Mouse (Mus musculus): Measurements from ENCODE around the gene Erich2. TPM values are rescaled to one million over a fixed set of nuclear protein-coding genes. Genes with fewer than 3 reads are reported as not detected.
A peak's percentile ranks its signal among the peaks of the same experiment; 100 is the strongest.

Erich2 gene
- polyA plus RNA-seq, 1 experiment from 2014 or later: 0.31 TPM

DNA sequence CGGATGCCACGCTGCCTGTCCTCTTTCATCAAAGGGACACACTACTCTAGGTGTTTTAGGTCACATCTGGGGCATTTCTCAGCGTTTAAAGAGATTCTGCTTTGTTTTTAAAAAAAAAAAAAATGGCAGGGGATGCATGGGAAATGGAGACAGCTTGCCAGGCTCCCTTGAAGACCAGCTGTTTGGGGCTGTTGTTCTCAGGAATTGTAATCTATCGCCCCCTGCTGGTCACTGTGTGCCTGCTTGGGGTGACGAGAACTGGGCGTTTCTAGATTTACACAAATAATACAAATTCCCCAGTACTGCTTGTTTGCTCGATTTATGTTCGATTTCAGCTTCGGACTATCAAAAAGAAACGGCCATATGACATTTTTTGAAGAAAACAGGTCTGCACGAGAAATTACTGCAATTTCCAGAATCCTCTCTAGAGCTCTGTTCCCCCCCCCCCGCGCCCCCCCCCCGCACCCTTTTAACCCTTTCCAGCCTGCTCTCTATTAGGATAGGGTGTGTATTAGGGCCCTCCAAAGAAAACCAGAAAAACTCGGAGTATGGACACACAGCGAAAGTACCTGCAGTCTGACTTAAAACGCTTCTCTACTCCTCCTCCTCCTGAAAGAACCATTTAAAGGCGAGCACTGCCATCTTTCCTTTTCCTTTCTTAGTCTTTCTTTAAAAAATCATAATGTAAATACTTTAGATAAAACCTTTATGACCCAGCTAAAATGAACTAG, 49.7 kb downstream of the Erich2 start:
- H3K27me3 ChIP-seq (ENCODE audit: control insufficient read depth, insufficient read depth, low read length): peaks cover 57% of the 10 kb centered on the region
- WGBS (ENCODE audit: insufficient replicate concordance): 7% methylated on average over 16 of the region's 18 CpGs
- H3K9me3 ChIP-seq (replicated peaks; ENCODE audit: control insufficient read depth, low read length): no peaks in the 10 kb centered on the region
- H3K27ac ChIP-seq (ENCODE audit: low read depth, low read length): no peak overlapping the region
- no peak for ATAC-seq (replicated peaks; ENCODE audit: insufficient number of reproducible peaks, low FRiP score, low TSS enrichment)
- H3K4me3 ChIP-seq (ENCODE audit: low read depth, low read length): no peak overlapping the region
- no peaks in the 10 kb centered on the region for H3K36me3 ChIP-seq (ENCODE audit: control insufficient read depth, insufficient read depth, low read length)
- no peak overlapping the region for H3K9ac ChIP-seq (ENCODE audit: low read depth, low read length)
- no peak overlapping the region for H3K4me2 ChIP-seq
- H3K4me1 ChIP-seq (ENCODE audit: control insufficient read depth, insufficient read depth, low read length): peaks cover 10% of the 10 kb centered on the region

DNA sequence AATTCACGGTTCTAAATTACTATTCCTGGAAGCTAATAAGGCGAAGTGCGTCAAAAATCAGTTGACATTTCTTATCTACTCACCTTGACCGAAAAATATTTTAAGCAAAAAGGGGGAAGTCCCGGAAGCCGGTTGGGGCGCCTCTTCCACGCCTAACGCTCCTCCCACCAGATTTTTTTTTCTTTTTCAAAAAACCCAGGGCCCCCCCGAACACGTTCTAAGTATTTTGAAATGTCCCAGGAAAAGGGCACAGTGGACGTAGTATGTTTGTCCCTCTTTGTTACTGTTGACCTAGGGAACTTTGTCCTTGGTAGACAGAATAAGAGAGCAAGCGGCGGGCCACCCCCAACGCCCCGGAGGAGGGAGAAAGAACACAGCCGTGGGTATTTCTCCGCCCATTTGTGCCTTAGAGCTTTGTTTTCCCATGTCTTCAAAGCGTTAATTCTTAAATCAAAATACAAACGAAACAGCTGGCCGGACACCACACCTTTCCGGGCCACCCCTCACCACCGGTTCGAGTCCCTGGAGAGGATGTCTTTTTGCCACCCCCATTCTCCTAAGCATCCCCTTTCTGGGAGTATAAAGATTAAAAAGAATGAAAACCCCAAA, 50.3 kb downstream of the Erich2 start:
- H3K4me3 ChIP-seq (ENCODE audit: low read depth, low read length): no peak overlapping the region
- H3K27ac ChIP-seq (ENCODE audit: low read depth, low read length): no peak overlapping the region
- H3K36me3 ChIP-seq (ENCODE audit: control insufficient read depth, insufficient read depth, low read length): no peaks in the 10 kb centered on the region
- 13% methylated on average over 24 of the region's 24 CpGs for WGBS (ENCODE audit: insufficient replicate concordance)
- peaks cover 13% of the 10 kb centered on the region for H3K4me1 ChIP-seq (ENCODE audit: control insufficient read depth, insufficient read depth, low read length)
- no peak overlapping the region for H3K4me2 ChIP-seq
- H3K9me3 ChIP-seq (replicated peaks; ENCODE audit: control insufficient read depth, low read length): no peaks in the 10 kb centered on the region
- H3K27me3 ChIP-seq (ENCODE audit: control insufficient read depth, insufficient read depth, low read length): peaks cover 64% of the 10 kb centered on the region
- no peak for ATAC-seq (replicated peaks; ENCODE audit: insufficient number of reproducible peaks, low FRiP score, low TSS enrichment)
- H3K9ac ChIP-seq (ENCODE audit: low read depth, low read length): no peak overlapping the region

DNA sequence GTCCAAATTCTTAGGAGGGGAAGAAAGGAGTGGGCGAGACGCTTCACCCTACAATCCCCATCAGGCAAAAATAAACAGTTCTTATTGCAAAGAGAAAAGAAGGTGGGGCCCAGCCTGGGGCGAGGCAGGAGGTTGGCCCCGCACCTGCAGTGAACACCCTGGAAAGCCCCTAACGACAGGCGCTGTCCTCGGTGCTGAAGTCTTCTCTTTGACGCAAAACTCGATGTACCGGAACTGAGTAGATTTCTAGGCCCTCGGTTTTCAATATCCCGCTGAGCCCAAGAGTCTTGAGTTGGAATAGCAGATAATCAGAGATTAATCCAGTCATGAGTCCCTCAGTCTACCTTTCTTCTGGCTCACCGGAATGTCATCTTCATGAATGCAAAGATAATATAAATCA, 50.9 kb downstream of the Erich2 start:
- Histone ChIP-seq H3K4me2 (no peak overlapping the region), H3K27me3 (ENCODE audit: control insufficient read depth, insufficient read depth, low read length) (peaks cover 70% of the 10 kb centered on the region), H3K4me3 (ENCODE audit: low read depth, low read length) (no peak overlapping the region), H3K36me3 (ENCODE audit: control insufficient read depth, insufficient read depth, low read length) (no peaks in the 10 kb centered on the region), H3K9me3 (replicated peaks; ENCODE audit: control insufficient read depth, low read length) (no peaks in the 10 kb centered on the region), H3K9ac (ENCODE audit: low read depth, low read length) (no peak overlapping the region), H3K4me1 (ENCODE audit: control insufficient read depth, insufficient read depth, low read length) (peaks cover 15% of the 10 kb centered on the region), H3K27ac (ENCODE audit: low read depth, low read length) (no peak overlapping the region)
- WGBS (ENCODE audit: insufficient replicate concordance): 2% methylated on average over 13 of the region's 13 CpGs
- ATAC-seq (replicated peaks; ENCODE audit: insufficient number of reproducible peaks, low FRiP score, low TSS enrichment): no peak

DNA sequence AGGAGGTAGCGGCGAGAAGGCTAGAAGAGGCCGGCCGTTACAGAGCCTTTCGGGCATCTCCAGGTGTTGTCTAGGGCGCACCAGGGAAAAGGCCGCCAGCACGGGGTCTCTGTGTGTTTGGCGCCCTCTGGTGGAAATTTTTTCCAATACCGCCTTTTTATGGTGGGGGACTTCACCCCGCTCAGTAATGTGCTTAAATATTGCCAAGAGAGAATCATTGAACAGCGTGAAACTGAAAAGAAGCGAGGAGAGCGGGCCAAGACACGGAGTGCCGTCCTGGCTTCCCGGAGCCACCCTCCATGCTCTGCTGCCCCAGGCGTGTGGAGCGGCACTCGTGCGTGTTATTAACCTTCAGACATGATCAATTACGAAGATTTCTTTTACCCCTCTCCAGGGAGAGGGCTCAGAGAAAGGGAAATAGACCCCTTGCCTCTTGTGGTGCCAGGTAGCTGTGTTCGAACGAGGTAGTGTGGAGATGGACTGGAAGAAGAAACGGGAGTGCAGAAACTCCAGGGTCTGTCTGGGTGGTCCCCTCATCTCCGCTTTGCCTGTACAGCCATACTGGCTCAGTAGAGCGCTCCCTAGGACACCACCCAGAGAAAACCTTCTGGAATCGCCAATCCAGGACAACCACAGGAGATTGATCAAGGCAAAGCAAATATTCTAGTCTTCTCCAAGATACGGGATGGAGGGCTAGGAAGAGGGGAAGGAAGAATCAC, 52.6 kb downstream of the Erich2 start:
- no peak for ATAC-seq (replicated peaks; ENCODE audit: insufficient number of reproducible peaks, low FRiP score, low TSS enrichment)
- H3K27me3 ChIP-seq (ENCODE audit: control insufficient read depth, insufficient read depth, low read length): peaks cover 87% of the 10 kb centered on the region
- 2% methylated on average over 29 of the region's 29 CpGs for WGBS (ENCODE audit: insufficient replicate concordance)

DNA sequence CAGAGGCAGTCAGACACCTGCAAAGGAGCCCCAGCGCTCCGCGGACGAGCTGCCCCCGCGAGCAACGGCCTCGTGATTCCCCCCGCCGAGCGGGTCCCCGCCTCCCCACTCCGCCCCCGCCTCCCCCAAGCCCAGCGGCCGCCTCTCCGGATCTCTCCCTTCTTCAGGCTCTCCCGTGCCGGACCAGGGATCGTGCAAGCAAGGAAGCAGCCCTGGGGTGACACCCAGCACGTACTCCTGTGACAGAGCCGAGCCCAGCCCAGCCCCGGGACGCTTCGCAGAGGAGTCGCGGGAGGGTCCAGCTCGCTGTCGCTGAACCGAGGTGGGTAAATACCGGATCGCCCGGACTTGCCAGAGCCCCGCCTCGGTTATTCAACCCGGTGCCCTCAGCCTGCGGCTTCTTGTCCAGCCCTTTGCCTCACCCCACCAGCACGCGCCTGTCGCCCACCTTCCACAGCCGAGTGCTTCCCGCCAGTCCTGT, 53.4 kb downstream of the Erich2 start:
- Histone ChIP-seq H3K4me3 (ENCODE audit: low read depth, low read length) (peak overlapping the region; percentile 41), H3K4me1 (ENCODE audit: control insufficient read depth, insufficient read depth, low read length) (peaks cover 30% of the 10 kb centered on the region), H3K4me2 (peak overlapping the region; percentile 63), H3K27ac (ENCODE audit: low read depth, low read length) (no peak overlapping the region), H3K9ac (ENCODE audit: low read depth, low read length) (no peak overlapping the region), H3K36me3 (ENCODE audit: control insufficient read depth, insufficient read depth, low read length) (no peaks in the 10 kb centered on the region), H3K27me3 (ENCODE audit: control insufficient read depth, insufficient read depth, low read length) (peaks cover 90% of the 10 kb centered on the region), H3K9me3 (replicated peaks; ENCODE audit: control insufficient read depth, low read length) (no peaks in the 10 kb centered on the region)
- WGBS (ENCODE audit: insufficient replicate concordance): 0% methylated on average over 42 of the region's 42 CpGs
- 0 out of 2 replicates have a peak, but pooled peaks have one; percentile 28 for ATAC-seq (replicated peaks; ENCODE audit: insufficient number of reproducible peaks, low FRiP score, low TSS enrichment)

More for the DNA sequence above, 52.6 kb downstream of the Erich2 start:
- H3K4me1 ChIP-seq (ENCODE audit: control insufficient read depth, insufficient read depth, low read length): peaks cover 23% of the 10 kb centered on the region
- H3K9ac ChIP-seq (ENCODE audit: low read depth, low read length): no peak overlapping the region
- H3K27ac ChIP-seq (ENCODE audit: low read depth, low read length): no peak overlapping the region
- H3K4me3 ChIP-seq (ENCODE audit: low read depth, low read length): no peak overlapping the region
- no peaks in the 10 kb centered on the region for H3K36me3 ChIP-seq (ENCODE audit: control insufficient read depth, insufficient read depth, low read length)
- peak overlapping the region; percentile 35; the same call in 1 of the 2 replicates for H3K4me2 ChIP-seq
- H3K9me3 ChIP-seq (replicated peaks; ENCODE audit: control insufficient read depth, low read length): no peaks in the 10 kb centered on the region

DNA sequence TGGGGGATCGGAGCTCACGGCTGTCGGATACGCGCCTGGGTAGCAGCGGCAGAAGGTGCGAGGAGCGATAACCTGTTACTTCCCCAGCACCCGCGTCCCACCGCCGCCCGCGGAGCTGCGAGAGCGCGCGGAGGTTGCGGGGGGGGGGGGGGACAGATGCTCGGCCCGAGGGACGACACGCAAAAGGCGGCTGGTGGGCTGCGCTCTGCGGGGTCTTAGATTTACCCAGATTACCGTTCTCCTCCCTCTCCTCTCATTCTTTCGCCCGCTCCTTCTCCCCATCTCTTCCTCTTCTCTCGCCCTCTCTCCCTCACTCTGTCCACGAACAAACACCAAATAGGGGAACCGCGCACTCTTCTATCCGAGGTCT, 54.0 kb downstream of the Erich2 start:
- peak overlapping the region; percentile 41 for H3K4me3 ChIP-seq (ENCODE audit: low read depth, low read length)
- peaks cover 33% of the 10 kb centered on the region for H3K4me1 ChIP-seq (ENCODE audit: control insufficient read depth, insufficient read depth, low read length)
- WGBS (ENCODE audit: insufficient replicate concordance): under 1% methylated on average over 30 of the region's 34 CpGs

DNA sequence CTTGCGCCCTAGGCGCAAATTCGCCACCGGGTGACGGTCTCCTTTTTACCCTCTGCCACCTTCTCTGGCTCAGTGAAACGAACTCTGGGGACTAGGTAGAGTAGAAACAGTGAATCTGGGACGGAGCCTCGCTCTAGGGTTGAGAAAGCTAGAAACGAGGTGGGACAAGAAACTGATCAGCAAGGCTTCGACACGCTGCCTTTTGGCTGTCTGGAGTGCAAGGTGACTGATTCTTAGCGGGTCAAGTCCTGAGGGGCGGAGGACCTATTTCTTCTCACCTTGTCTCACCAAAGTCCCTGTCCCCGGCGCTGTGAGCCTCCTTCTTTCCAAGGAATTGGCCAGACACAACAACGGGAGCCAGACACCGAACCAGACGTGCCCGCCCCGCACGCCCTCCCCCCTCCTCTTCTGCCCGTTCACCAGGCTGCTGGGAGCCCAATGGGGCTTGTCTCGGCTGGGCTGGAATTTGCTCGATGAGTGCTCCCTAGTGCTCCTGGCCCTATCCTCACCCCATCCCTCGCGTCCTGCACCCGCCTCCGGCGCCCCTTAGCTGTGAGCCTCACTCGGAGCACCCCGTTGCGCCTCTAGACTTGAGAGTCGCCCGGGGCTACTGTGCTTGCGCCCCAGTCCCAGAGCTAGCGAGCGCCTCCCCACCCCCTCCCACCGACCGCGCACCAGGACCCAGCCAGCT, 54.5 kb downstream of the Erich2 start:
- peaks cover 95% of the 10 kb centered on the region for H3K27me3 ChIP-seq (ENCODE audit: control insufficient read depth, insufficient read depth, low read length)
- peak overlapping the region; percentile 63 for H3K4me2 ChIP-seq
- H3K4me1 ChIP-seq (ENCODE audit: control insufficient read depth, insufficient read depth, low read length): peaks cover 34% of the 10 kb centered on the region
- ATAC-seq (replicated peaks; ENCODE audit: insufficient number of reproducible peaks, low FRiP score, low TSS enrichment): no peak
- H3K4me3 ChIP-seq (ENCODE audit: low read depth, low read length): peak overlapping the region; percentile 25
- H3K27ac ChIP-seq (ENCODE audit: low read depth, low read length): no peak overlapping the region
- no peaks in the 10 kb centered on the region for H3K36me3 ChIP-seq (ENCODE audit: control insufficient read depth, insufficient read depth, low read length)
- no peaks in the 10 kb centered on the region for H3K9me3 ChIP-seq (replicated peaks; ENCODE audit: control insufficient read depth, low read length)
- no peak overlapping the region for H3K9ac ChIP-seq (ENCODE audit: low read depth, low read length)
- under 1% methylated on average over 40 of the region's 40 CpGs for WGBS (ENCODE audit: insufficient replicate concordance)

More for the DNA sequence above, 54.0 kb downstream of the Erich2 start:
- ATAC-seq (replicated peaks; ENCODE audit: insufficient number of reproducible peaks, low FRiP score, low TSS enrichment): no peak
- H3K27me3 ChIP-seq (ENCODE audit: control insufficient read depth, insufficient read depth, low read length): peaks cover 91% of the 10 kb centered on the region
- no peak overlapping the region for H3K27ac ChIP-seq (ENCODE audit: low read depth, low read length)
- H3K9me3 ChIP-seq (replicated peaks; ENCODE audit: control insufficient read depth, low read length): no peaks in the 10 kb centered on the region
- peak overlapping the region; percentile 63 for H3K4me2 ChIP-seq
- no peak overlapping the region for H3K9ac ChIP-seq (ENCODE audit: low read depth, low read length)
- H3K36me3 ChIP-seq (ENCODE audit: control insufficient read depth, insufficient read depth, low read length): no peaks in the 10 kb centered on the region
